Mouse (Mus musculus): Measurements from ENCODE around the gene Ndufa10.
"Not testable (repeated sequence)": the region's sequence is repeated elsewhere in the genome, so short reads cannot be mapped to it uniquely, and the experiment has no call there.

The Ndufa10 gene

DNA sequence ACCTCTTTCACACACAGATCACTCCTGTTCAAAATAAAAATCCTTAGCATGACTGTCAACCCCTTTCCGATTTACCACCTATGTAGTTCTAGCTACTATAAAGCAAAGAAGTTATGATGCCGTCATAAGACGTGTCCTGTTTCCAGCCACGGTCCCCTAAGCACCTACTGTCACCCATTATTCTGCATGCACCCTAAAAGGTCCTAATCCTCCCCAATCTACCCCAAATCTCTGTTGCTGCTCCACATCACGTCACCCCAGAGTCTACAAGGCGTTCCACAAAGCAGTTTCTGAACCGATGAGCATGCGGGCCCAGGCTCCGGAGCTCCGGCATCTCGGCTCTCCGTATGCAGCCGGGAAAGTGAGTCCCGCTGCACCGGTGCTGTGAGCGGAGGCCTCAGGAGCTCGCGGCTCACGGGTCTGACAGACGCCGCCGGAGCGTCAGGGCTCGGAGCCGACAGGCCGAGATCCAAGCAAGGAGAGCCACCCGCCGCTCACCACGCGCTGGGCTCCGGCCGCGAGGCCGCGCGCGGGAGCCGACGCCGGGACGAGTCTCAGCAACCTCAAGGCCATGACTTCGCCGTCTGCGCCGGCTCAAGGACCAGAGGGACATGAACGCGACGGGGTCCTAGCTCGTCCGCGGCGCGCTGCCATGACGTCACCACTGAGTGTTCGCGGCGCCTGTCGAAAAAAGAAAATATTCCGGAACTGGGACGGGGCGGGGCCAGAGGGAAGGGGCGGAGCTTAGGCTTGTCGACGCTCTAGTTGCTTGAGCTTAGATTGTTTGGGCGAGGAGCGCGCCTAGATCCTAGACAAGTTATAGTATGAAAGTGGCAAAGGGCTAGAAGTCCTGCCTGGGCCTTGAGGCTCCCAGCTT, at the start of gene Ndufa10:
Gene Ndufa10 (minus strand): TSS at position 696 of the 877 bp plus-strand sequence.
- DNase-seq: peak; percentile 97 to 98

GRCm38 (mm10) chr1:92521376-92521775, 47.7 kb upstream of the Ndufa10 start:
- peak; percentile 68 to 69 for DNase-seq

DNA sequence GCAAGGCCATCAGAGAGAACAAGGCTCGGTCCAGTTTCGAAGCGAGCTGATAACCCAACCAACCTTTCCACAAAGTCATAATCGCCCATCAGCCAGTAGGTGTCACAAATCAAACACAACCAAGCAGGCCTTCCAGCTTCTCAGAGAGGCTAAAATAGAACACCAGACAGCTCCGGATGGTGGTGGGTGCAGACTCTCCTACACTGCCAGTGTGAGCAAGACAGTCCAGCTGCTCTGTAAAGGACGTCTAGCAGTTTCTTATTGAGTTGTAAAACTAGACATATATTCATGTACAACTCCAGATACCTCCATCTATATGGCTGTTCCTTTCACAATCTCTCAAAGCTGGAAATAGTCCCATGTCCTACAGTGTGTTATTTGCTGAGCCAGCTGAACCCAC, 45.4 kb upstream of the Ndufa10 start:
- no peak for DNase-seq

DNA sequence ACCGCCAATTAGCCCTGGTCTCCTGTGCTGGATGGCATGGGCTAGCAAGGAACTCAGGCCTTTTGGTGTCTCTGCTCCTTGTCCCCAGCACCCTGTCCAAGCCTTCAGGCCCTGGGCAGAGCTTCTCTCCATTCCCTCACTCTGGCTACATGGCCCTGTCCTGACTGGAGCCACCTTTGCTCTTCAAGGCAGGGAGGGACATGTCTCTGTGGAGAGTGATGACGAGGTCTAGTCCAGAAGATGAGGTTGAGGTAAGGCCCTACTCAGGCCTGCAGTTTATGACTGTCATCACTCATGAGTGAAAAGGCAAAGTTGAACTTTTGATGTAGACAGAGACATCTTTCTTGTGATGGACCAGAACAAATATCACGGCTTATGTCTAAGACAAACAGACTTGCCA, 44.9 kb upstream of the Ndufa10 start, which contains the start of gene Olfr1414:
Gene Olfr1414 (minus strand): TSS at position 101 of the 400 bp plus-strand sequence.
- DNase-seq: no peak

GRCm38 (mm10) chr1:92515390-92515789, 41.7 kb upstream of the Ndufa10 start:
- DNase-seq: no peak

DNA sequence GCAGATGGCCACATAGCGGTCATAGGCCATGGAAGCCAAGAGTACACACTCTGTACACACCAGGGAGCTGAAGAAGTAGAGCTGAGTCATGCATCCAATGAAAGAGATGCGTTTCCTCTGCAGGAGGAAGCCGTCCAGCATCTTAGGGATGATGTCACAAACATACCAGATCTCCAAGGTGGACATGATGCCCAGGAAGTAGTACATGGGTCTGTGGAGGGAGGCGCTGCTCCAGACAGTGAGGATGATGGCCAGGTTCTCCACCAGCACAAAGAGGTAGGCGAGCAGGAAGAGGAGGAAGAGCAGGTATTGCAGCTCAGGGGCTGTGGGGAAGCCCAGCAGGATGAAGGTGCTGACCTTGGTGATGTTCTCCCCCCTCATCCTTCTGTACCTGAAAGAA, 38.0 kb upstream of the Ndufa10 start:
- DNase-seq: not testable (repeated sequence)

DNA sequence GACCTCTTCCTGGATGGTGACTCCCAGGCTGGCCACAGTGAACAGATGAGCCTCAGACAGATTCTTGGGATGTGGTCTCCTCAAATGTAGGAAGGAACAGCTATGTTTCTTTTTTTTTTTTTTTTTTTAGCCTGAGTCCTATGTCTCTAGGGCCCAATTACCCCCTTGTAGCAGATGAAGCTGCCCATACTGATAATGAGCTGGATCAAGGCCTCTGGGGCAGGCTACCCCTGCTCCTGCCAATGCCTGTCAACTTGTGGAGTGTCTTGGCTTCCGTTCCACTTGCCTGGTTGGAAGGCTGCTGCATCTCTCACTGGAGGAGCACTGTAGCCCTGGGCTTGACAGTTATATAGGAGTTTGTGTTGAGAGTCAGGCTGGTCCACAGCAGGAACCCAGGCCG, 22.3 kb upstream of the Ndufa10 start, which contains the start of gene Olfr1415:
Gene Olfr1415 (minus strand): TSS at position 101 of the 400 bp plus-strand sequence.
- no peak for DNase-seq

- no peak for DNase-seq
Observed at GRCm38 (mm10) chr1:92485013-92485412, 11.4 kb upstream of the Ndufa10 start, which contains the start of gene Olfr1416. Gene Olfr1416 (minus strand): TSS chr1:92485113.

GRCm38 (mm10) chr1:92474066-92474578, 462 bp upstream of the Ndufa10 start:
- no peak for DNase-seq

- DNase-seq: no peak
Observed at GRCm38 (mm10) chr1:92468891-92469290, 4.8 kb downstream of the Ndufa10 start.

GRCm38 (mm10) chr1:92458416-92458815, 15.2 kb downstream of the Ndufa10 start:
- no peak for DNase-seq

GRCm38 (mm10) chr1:92457758-92458157, 15.9 kb downstream of the Ndufa10 start:
- no peak for DNase-seq

DNA sequence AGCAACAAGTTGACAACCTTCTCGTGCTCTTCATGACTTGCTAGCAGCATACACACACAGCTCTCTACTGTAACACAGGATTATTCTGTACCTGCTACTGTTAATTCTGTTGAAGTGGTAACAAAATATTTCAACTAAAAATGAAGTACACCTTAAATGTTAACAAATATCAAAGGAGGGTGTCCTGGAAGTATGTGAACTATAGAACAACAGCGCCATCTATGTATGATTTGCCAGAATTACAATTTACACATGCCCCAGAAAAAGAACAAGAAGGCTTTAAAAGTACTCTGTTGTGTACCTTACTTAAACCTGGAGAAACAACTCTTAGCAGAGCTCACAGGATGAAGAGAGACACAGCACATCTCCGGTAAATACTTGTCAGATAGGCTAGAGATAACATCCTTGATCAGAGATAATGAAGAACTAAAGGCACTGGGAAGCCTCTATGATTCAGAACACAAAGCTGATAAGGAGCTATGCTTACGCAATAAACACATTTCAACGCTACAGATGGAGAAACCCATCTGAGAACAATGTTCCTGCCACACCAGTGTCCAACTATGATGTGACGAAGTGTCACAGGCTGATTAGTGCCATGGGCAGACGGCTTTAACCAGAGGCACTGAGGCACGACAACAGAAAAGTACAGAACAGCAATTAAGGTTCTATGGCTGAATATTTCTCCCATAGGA, 19.8 kb downstream of the Ndufa10 start:
- no peak for DNase-seq

GRCm38 (mm10) chr1:92448293-92448692, 25.4 kb downstream of the Ndufa10 start:
- DNase-seq: no peak

DNA sequence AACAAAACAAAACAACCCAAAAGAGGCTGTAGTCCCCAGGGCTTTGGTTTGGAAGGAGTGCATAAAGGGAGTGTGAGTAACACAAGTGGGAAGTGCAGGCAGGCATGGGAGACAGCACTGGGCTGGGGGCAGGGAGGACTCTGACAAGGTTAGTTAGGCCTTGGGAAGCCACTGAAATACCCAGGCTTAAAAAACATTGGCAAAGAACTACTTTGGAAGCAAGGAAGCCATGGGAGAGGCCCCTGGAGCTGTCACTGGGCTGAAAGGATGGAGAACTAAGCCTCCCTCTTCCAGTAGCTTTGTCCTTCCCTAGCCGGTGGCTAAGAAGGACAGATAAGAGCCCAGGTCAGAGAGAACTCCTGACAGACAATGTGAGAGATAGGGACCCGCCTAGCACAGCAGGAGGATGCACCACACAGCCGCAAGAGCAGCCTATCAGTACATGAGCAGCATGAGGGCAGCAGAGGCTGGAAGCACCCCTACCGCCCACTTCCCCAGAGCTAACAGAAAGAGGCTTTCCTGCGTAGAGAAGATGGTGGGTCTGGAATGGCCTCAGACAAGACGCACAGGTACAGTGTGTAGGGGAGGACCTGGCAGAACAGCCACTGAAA, 32.1 kb downstream of the Ndufa10 start:
- DNase-seq: no peak

DNA sequence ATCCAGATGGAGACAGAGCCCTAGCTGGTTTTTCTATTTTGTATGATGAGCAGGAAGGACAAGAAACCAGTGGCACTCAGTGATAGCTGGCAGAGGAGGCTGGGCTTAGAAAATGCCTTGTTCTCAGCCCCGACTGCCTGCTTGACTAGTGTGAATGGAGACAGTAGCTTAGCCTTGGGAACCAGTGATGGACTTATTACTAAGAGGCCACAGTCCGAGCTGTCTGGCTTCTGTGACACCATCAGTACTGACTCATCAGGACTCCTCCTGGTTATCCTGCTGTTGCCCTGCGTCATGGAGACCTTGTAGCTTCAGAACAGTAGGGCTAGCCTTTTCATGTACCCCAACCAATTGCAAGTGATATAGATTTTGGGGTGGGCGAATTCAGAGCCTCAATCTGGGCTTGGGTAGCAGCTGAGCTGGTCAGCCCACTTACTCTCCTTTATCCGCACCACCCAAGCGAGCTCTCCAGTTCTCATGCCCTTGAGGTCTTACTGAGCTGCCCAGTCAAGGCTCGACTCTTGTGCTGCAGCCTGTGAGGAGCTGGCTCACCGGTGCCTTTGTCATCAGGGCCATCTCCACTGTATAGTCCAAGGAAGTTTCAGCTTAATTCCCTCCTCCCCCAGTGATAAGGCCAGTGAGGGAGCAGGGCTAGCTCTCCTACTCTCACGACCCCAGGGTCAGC, 33.5 kb downstream of the Ndufa10 start:
- DNase-seq: no peak

GRCm38 (mm10) chr1:92437678-92438271, 35.9 kb downstream of the Ndufa10 start:
- peak in 1 of 2 experiments; percentile 13 for DNase-seq

- no peak for DNase-seq
Observed at GRCm38 (mm10) chr1:92436831-92437321, 36.8 kb downstream of the Ndufa10 start.

GRCm38 (mm10) chr1:92434986-92435385, 38.7 kb downstream of the Ndufa10 start:
- DNase-seq: no peak

DNA sequence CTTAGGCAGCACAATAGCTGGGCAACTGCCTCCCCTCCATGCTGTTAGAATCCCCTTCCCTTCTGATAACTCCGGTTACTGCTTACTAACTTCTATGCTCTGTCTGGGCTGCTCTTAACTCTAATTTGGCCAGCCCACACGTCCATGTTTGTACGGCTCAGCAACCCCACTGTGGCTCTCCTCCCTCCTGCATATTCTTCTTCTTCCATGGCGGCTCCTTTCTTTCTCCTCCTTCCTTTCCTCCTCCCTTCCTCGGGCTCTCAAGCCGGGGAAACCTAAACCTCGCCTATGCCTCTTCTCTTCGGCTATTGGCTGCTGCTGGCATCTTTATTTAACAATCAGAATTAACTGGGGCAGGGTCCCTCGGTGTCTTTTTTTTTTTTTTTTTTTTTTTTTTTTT, 40.9 kb downstream of the Ndufa10 start:
- DNase-seq: no peak

GRCm38 (mm10) chr1:92432098-92432497, 41.6 kb downstream of the Ndufa10 start:
- no peak for DNase-seq

DNA sequence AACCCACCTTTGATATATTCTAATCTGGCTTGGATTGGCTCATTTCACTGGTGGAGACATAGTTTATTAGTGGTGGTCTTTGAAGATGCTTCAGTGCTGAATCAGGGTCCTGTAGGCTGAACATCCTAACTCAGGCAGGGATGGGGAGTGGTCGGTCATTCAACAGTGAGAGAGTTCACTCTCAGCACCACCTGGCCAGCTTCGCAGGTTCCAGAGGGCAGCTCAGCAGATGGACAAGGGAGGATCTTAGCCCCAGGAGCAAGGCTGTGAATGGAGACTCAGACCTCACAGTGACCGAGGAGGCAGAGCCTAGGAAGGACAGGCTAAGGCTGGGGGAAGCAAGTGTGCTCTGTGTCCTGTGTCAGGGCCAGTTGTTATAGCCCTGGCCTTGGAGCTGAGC, 42.2 kb downstream of the Ndufa10 start:
- DNase-seq: no peak
